Mouse (Mus musculus) ovary, postnatal 14 days (tissue): ENCODE measurements around the gene Elfn2.

ENCODE experiments used
- DNase-seq: peaks from one replicate; pipeline ENCODE4 v3.0.0; 2022; ENCODE audit warnings: low spot score

The Elfn2 gene

DNA sequence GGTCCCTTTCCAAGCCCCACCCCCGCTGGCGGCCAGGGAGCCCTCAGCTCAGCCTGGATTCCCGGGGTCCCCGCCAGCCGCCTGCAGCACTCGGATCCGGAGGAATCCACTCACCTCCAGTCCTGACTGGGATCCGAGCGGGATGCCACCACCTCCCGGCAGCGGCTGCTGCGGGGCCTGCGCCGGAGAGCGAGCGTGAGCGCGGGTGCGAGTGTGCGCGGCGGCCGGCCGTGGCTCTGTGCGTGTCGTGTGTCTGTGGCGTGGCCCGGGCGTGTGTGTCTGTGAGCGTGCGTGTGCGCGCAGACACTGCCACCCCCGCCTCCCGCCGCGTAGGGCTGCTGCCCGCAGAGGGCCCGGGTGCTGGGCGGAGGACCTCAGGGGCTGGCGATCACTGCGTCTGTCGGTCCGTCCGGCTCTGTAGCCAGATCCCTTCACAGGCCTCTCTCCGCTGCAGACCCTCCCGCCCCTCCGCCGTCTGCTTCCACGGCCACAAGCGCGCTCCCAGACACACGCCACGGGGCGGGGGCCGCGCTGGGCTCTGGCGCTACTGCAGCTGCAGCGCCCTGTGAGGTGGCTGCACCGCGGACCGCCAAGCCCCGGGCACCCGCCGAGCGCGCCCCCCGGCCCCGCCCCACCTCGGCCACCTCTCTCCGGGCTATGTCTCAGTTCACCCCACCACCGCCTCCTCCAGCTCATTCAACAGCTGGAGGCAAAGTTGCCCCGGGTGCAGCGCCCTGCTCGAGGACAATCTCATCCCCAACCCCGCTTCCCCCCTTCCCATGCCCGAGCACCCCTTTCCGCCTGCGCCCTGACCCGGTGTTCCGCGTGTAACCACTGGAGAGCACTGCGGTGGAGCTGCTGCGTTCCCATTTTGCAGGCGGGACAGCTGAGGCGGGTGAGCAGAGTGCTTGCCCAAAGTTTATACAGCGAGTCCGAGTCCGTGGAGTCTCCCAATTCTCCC is at the start of gene Elfn2:
Gene Elfn2, minus strand, starts transcription at position 482 of the 961 bp plus-strand sequence.
- no peak for DNase-seq

DNA sequence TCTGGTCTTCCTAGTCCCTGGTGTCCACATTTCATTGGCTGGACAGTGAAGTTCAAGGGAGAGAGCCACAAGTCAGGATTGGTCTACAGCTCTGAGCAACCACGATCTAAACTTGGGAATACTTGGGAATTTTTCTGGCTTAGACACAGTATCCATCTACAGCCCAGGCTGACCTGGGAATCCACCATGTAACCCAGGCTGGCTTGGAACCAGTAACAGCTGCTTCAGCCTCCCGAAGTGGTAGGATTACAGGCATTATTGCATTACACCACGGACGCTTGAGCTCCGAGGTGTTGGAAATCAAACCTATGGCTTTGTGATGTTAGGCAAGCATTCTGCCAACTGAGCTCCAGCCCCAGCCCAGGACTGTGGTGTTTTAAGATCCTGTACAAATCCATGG is 45.1 kb upstream of the Elfn2 start:
- no peak for DNase-seq

DNA sequence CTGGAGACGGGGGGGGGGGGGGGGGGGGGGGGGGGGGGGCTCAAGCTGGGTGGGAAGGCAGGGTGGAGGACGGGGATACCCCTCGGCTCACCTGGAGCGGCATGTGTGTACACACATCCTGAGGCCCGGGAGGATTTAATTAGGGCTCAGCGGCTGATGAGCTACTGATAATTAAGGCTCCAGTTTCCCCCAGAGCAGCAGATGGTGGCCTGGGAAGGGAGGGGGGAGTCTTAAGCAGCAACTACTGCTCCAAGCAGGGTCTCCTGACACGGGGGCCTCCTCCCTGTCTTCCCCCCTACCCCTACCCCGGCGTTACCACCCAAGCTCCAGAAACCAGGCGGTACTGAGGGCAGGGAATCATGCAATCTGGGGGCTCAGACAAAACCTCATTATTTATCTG is 44.6 kb upstream of the Elfn2 start:
- DNase-seq = no peak

DNA sequence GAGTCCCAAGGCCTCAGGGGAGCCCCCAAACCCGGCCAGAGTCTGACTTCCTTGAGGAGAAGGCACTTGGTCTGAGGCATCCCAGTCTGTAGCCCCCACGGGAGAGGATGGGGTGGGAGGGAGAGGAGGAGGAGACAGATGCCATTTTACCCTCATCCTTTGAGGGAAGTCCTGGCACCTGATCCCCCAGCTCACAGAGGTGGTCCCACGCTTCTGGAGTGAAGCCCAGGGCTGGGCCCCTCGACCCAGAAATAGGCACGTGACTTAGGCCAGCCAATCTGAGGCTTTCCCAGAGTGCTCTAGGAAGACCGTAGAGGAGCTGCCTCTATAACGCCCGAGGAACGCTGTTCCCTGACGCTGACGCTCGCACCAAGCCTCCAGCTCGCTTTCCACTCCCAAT is 42.5 kb upstream of the Elfn2 start:
- no peak for DNase-seq

DNA sequence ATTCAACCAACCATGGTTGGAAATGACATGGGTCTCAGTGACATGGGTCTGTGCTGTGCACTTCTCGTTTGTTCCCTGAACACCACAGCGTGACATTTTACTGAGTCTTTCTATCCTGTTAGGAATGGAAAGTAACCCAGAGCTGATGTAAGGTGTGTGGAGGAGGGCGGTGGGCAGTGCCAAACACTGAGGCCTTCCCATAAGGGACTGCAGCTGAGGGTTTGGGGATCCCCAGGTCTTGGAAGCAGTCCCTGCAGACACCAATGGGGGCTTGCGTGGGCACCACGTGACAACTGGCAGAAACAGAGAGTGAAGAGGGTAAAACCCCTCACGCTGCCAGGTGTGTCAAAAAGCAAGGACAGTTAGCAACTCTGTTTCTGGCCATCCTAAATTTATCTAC is 39.6 kb upstream of the Elfn2 start:
- DNase-seq = no peak

DNA sequence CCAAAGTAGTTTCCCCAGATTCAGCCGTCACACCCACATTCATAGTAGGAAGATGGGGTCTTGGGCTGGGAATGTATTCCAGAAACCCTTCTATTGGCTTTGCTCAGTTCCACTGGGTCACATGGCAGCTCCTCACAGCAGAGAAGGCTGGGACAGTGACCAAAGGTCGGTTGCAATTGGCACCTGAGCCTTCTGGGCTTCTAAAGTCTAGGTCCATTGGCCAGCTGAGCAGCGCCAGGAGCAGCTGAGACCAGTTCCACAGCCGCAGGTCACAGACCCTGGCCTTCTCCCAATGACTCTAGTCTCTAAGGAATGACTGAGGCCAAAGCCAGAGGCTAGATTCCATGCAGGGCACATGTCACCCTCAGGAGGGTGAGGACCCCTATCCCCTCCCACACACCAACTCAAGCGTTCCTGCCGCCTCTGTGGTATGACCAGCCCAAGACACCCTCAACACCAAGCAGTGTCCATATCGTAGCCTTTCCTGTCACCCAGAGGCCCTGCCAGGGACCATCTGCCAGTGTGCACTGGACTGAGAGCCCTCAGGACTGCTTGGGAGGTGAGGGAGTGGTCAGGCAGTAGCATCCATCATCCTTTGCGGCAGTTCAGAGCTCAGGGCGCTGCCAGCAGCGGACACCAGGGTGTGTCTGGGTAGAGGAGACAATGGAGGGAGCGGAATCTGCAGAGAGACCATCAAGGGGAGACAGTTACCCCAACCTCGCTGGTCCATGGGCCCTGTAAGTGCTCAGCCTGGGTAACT is 37.6 kb upstream of the Elfn2 start:
- no peak for DNase-seq

DNA sequence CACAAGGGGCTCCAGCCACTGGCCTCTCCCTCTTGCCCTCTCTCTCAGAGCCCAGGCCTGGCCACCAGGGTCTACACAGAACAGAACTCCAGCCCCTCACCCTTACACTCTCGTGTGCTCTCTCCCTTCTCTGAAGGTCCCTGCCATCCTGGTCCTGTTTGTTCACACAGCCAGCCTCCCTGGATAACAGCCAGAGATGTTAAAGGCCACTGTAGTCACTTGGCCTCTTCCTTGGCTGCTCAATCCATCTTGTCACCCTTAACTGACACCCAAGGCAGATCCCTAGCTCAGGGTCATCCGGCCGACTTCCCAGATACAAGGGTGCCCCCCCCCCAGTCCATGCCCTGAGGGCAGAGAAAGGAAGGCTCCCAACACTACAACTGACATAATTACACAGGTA is 36.7 kb upstream of the Elfn2 start:
- DNase-seq = no peak

DNA sequence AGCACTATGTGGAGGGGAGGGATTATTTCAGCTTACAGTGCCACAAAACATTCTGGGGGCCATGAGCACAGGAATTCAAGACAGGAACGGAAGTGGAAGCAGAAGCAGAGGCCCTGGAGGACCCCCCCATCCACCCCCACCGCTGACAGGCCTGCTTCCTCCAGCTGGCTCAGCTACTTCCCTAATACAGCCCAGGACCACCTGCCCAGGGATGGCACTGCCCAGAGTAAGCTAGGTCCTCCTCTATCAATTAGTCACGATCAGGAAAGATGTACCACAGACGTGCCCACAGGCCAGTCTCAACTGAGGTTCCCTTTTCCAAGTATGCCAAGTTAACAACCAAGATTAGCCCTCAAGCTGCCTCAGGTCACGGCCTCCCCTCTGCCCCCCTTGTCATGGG is 35.6 kb upstream of the Elfn2 start:
- DNase-seq = no peak

DNA sequence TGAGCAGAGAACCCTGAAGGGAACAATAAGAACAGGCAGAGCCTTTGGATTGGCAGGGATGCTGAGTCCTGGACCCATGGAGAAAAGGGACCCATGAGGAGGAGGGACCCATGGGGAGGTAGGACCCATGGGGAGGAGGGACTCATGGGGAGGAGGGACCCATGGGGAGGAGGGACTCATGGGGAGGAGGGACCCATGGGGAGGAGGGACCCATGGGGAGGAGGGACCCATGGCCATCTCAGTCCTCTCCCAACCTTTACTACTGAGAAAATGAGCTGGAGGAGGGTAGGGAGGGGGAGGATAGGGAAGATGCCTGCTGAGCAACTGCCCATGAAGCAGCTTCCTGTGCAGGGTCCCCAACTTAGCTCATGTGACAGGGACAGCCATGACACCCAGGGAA is 34.4 kb upstream of the Elfn2 start:
- DNase-seq = no peak

DNA sequence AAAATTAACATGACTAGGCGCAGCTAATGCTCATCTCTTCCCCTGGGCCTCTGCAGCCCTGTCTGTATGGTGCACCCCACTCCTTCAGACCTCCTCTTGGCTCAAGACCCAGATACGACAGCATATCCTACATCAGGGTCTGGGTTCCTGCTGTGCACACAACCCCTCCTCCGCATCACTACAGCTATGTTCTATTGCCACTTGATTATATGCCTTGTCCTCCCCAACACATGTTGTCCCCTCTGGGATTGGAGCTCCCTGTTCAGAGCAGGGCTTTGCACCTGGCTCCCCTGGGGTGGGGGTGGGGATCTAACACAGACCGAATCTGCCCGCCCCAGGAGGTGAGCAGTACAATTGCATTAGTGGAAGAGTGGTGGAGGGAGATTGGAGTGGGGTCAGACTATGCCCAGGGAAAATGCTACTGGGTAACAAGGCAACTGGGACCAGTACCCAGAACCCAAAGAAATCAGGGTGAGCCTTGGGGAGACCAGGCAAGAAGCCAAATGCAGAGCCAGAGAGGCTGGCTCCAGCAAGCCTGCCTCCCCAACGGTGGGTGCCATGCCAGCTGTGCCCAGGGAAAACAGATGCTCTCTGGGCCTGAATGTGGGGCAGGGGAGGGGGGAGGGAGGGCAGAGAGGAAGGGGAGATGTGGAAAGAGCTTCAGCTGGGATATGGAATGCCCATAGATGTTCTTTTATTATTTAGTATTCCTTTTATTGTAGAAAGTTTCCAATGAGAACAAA is 32.2 kb upstream of the Elfn2 start:
- DNase-seq = no peak

DNA sequence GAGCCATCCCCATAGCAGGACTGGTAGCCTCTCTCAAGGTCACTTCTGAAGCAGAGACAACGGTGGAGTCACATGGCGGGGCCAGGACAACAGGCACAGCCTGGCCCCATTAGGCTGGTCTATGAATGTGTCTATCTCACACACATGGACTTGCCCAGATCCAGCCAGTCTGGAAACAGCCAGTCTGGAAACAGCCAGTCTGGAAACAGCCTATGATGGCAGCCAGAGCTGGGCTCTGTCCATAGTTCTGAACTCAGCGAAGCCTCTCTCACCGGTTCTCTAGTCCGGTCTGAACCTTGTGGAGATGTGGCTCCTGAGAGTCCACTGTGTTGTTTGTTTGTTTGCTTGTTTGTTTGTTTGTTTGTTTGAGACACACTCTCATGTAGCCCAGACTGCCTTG is 31.3 kb upstream of the Elfn2 start:
- peak; percentile 26 for DNase-seq

DNA sequence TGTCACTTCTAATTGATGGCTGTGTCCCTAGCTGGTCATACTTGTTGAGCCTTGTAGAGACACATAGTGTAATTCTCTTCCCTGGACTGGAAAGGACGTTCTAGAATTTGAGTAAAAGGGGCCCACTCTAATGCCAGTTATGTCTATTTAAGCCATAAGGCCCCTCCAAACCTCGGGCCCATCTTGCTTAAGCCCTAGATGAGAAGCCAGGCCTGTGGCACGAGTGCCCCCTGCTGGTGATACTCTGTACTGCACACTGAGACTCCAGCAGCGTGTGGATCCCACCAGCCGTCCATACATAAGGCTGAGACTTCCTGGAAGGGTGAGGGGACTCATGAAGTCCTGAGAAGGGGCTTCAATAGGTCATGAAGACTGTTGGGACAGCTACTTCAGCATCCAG is 25.6 kb upstream of the Elfn2 start:
- DNase-seq = peak; percentile 79

DNA sequence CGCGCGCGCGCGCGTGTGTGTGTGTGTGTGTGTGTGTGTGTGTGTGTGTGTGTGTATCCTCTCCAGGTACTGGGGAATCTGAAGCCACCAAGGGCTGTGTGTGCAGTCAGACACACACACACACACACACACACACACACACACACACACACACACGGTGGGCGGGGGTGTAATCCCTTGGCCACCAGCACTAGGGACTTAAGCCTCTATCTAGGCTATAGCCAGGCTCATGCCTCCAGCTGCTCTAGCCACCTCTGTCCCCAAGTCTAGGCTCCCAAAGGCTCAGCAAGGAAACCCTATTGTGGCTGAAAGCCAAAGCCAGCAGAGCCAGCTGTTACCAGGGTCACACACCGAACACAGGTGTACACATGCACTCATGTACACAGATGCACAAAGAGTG is 24.3 kb upstream of the Elfn2 start:
- DNase-seq = no peak

DNA sequence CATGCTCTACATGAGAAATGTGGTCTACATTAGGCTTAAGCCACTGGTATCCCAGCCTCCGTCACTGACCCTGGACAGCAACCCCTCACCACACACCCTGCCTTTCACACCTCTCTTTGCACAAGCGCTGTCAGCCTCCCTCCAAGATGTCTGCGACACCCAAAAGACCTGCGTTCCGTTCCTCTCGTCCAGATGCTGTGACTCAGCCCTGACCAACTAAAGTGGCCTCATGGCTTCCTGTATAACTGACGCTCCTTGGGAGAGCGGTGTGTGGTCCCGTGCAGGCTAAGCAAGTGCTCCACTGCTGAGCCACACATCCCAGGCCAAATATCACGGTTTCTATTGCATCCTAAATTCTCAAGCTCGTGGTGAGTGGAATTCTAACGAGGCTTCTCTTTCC is 22.1 kb upstream of the Elfn2 start:
- no peak for DNase-seq

DNA sequence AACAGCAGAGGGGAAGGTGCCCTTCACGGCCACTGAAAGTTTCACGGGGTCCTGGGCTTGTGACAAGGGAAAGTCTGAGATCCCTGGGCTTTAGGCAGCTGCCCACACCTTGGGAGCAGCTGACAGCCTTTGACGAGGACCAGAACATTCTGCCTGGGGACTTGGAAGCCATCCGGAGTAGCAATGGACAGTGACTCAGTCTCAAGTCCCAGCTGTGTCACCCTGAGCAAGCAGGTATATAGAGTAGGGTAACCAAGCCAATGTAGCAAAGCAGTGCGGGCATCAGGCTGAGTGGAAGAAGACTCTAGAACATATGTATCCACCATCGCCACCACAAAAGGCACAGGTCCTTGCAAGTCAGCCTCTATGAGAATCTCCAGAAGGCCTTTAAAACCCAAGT is 18.6 kb upstream of the Elfn2 start:
- DNase-seq = no peak

DNA sequence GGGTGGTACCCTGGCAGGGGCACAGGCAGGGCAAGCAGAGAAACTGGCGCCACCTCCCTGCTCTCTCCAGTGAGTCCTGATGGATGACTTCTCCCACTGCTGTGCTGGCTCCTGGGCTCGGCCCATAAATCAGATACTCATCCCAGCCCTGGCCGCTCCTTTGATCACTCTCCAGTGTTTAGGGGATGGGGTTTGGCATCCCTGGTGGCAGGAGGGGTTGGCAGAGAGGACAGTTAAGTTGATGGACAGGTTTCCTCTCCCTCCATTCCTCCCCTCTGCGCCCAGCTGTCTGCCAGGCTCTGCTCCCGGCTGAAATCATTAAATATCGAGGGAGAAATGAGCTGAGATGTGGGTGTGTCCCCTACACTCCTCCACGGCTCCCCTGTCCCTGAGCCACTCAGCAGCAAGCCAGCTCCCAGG is 18.1 kb upstream of the Elfn2 start:
- DNase-seq = no peak

DNA sequence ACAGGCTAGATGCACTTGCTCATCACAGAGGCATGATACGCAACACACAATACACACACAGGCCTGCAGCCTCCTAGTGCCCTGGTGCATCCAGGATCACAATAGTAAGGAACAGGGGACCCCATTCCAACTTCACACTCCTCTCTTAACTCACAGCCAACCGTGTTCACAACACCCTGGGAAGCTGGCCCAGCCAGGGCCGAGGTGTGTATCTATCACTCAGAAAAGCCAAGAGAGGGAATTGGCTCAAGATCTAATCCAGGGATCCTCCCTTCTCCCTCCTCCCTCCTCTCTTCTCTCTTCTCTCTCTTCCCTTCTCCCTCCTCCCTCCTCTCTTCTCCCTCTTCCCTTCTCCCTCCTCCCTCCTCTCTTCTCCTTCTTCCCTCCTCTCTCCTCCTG is 17.6 kb upstream of the Elfn2 start:
- no peak for DNase-seq

DNA sequence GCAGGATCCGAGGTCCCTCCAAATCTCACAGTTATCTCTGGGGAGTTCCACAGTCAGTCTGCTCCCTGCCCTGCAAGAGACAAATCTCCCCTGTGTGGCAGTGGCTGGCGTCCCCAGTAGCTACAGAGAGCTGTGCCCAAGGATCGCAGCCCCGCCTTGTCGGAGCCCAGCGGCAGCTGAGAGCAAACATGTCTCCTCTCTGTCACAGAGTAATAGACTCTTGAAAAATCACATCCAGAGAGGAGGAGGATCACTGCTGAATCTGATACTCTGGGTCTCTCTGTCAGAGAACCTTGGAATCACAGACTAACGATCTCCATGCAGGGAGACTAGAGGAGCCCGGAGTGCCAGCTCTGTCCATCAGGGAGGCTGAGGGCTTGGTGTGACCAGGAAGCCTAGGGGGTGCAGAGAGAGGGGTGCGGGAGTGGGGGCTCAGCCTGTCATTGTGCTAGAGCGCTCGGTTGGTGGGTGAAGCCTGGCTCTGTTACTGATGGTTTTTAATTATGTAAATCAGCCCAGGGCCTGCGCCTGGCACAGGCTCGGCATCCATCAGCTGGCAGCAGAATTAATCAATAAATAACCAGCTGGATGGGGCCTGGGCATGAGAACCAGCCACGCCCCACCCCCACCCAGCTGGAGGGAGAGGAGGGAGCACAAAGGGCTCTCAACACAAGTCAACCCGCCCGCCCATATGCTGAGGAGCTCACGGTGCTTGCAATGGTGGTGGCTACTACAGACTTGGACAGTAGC is 17.0 kb upstream of the Elfn2 start:
- no peak for DNase-seq

DNA sequence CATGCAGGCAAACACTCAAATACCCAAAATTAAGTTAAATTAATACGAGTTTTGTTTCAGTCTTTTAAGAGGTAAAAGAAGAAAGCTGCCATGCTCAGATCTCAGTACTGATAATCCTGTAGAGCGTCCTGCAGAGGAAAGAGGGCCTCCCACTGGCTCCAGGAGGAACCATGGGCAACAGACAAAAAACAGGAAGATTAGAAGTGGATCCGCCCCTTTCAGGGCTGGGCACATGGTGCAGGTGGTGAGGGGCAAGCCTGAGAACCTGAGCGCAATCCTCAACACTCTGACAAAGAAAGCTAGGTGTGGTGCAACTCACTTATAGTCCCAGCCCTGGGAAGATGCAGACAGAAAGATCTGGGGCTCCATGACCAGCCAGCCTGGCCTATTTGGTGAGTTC is 13.3 kb upstream of the Elfn2 start:
- no peak for DNase-seq

DNA sequence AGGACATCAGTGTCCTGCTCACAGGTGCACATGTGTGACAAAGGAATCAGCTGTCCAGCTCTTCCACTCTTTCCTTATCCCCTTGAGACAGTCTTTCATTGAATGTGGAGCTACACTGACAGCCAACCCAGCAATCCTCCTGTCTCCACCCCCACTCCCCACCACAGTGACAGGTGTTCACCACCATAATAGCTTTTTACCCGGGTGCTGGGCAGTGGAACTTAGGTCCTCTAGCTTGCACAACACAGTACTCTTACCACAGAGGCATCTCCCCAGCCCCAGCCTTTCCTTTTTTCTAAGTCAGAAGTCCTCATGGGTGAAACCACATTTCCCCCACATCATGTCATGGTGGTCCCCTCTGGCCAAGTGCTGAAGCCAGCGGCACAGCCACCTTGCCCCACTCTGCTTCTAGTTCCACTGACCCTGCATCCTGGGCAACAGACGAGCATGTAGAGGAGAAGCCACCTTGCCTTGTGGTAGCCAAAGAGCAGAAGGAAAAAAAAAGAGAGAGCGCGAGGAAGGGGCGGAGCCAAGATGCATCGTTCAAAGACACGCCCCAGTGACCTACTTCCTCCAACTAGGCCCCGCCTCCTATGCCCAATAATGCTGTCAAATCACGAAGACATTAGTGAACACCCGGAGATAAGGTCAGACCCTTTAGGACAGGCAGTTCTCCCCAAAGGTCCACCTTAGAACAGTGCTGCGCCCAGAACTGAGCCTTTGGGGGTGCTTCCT is 11.9 kb upstream of the Elfn2 start:
- no peak for DNase-seq

DNA sequence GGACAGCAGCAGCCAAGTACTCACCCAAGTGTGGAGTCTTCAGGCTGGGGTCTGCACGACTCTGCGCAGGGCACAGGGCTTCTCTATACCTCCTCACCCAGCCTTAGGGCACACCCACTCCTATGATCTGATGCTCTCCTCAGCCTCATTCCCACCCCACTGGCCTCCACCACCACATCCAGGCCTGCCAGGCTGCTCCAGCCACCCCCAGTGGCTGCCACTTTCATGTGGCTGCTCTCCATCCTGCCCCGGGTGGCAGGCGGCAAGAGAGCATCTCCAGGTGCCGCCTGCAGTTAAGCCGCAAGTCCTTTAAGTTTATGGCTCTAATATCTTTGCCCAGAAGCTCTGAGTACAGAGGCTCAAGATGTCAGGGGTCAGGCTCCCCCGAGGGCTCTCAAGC is 8.1 kb upstream of the Elfn2 start:
- DNase-seq = no peak
